Mouse (Mus musculus) C2C12 (cell line): Measurements from ENCODE around the gene Jag2. TPM values are rescaled to one million over a fixed set of nuclear protein-coding genes. Genes with fewer than 3 reads are reported as not detected.

Experiments used
- H3K27me3 ChIP-seq: one replicate; pipeline ENCODE4 v1.6.1; 2011; ENCODE audit not compliant: control insufficient read depth, insufficient read depth, insufficient read length
- H3K36me3 ChIP-seq: one replicate; pipeline ENCODE4 v1.6.1; 2011; ENCODE audit not compliant: control insufficient read depth, insufficient read depth
- H3K4me3 ChIP-seq: one replicate; pipeline ENCODE4 v1.5.1; 2011; ENCODE audit warnings: mild to moderate bottlenecking, control low read depth; ENCODE audit not compliant: poor library complexity, insufficient read depth, severe bottlenecking
- H3K79me2 ChIP-seq: one replicate; pipeline ENCODE4 v1.6.1; 2011; ENCODE audit not compliant: control insufficient read depth, insufficient read depth
- H3K79me3 ChIP-seq: one replicate; pipeline ENCODE4 v1.6.1; 2011; ENCODE audit warnings: low read depth, control low read depth
- H3ac ChIP-seq: one replicate; pipeline ENCODE3; 2011; ENCODE audit warnings: low read depth; ENCODE audit not compliant: control insufficient read depth, insufficient read length
- CEBPB ChIP-seq: IDR thresholded peaks from one replicate; pipeline ENCODE4 v1.6.1; 2011; ENCODE audit warnings: low read depth, mild to moderate bottlenecking, control low read depth, moderate library complexity
- CTCF ChIP-seq: IDR thresholded peaks from one replicate; pipeline ENCODE4 v1.5.1; 2011; ENCODE audit not compliant: control insufficient read depth, insufficient read depth, insufficient read length
- FOSL1 ChIP-seq: IDR thresholded peaks from one replicate; pipeline ENCODE4 v1.8.0; 2011; ENCODE audit warnings: mild to moderate bottlenecking, low read length; ENCODE audit not compliant: poor library complexity, insufficient read depth, severe bottlenecking
- MAX ChIP-seq: IDR thresholded peaks from one replicate; pipeline ENCODE4 v1.6.1; 2011; ENCODE audit warnings: mild to moderate bottlenecking, control low read depth
- MYOD1 ChIP-seq: IDR thresholded peaks from one replicate; pipeline ENCODE4 v1.6.1; 2011; ENCODE audit warnings: low read depth; ENCODE audit not compliant: control insufficient read depth, insufficient read length
- MYOG ChIP-seq: IDR thresholded peaks from one replicate; pipeline ENCODE4 v1.6.1; 2011; ENCODE audit not compliant: control insufficient read depth, insufficient read length; ENCODE audit errors: extremely low read depth
- USF1 ChIP-seq: IDR thresholded peaks from one replicate; pipeline ENCODE4 v1.6.1; 2011; ENCODE audit warnings: low read depth, mild to moderate bottlenecking, control low read depth, moderate library complexity
- polyA plus RNA-seq: library from polyadenylated mRNA; unstranded; fragments of >200 nt; fragmentation: generic; extraction: Trizol; gene quantifications from one replicate; pipeline ENCODE4 v1.2.1, GENCODE M21; 2012; ENCODE audit warnings: missing spikeins

The Jag2 gene
- polyA plus RNA-seq, 1 experiment = 85.1 TPM

GRCm38 (mm10) chr12:112916698-112917400, 12.7 kb downstream of the Jag2 start:
- Histone ChIP-seq H3K36me3 (peaks cover 38% of the 10 kb centered on the region), H3K4me3 (no peak overlapping the region), H3K27me3 (no peaks in the 10 kb centered on the region), H3K79me3 (peaks cover 9% of the 10 kb centered on the region), H3K79me2 (peaks cover 22% of the 10 kb centered on the region), H3ac (no peak overlapping the region)
- TF ChIP-seq CEBPB = no peak
- no peak for TF ChIP-seq CTCF
- no peak for TF ChIP-seq MYOD1
- no peak for TF ChIP-seq MYOG
- TF ChIP-seq FOSL1 = no peak
- no peak for TF ChIP-seq MAX
- no peak for TF ChIP-seq USF1

GRCm38 (mm10) chr12:112915587-112915986, 14.0 kb downstream of the Jag2 start:
- Histone ChIP-seq H3K27me3 (no peaks in the 10 kb centered on the region), H3ac (no peak overlapping the region), H3K4me3 (no peak overlapping the region), H3K36me3 (peaks cover 47% of the 10 kb centered on the region), H3K79me3 (no peaks in the 10 kb centered on the region), H3K79me2 (peaks cover 9% of the 10 kb centered on the region)
- TF ChIP-seq MYOG (no peak), CTCF (no peak), USF1 (no peak), MAX (no peak), FOSL1 (no peak), CEBPB (no peak), MYOD1 (no peak)

- no peak overlapping the region for H3ac ChIP-seq
- no peaks in the 10 kb centered on the region for H3K79me3 ChIP-seq
- no peak for TF ChIP-seq CTCF
- TF ChIP-seq MYOG = no peak
- no peak for TF ChIP-seq MAX
- no peak for TF ChIP-seq CEBPB
- peaks cover 53% of the 10 kb centered on the region for H3K36me3 ChIP-seq
- no peaks in the 10 kb centered on the region for H3K79me2 ChIP-seq
- no peaks in the 10 kb centered on the region for H3K27me3 ChIP-seq
- H3K4me3 ChIP-seq = no peak overlapping the region
Measured at GRCm38 (mm10) chr12:112914527-112914926, 15.0 kb downstream of the Jag2 start.

GRCm38 (mm10) chr12:112912951-112913745, 16.4 kb downstream of the Jag2 start:
- H3K79me3 ChIP-seq = no peaks in the 10 kb centered on the region
- no peak overlapping the region for H3ac ChIP-seq
- no peaks in the 10 kb centered on the region for H3K79me2 ChIP-seq
- TF ChIP-seq FOSL1 = no peak
- no peak for TF ChIP-seq MAX
- TF ChIP-seq MYOG = no peak
- no peak for TF ChIP-seq CEBPB
- TF ChIP-seq CTCF = no peak
- no peak for TF ChIP-seq MYOD1
- H3K27me3 ChIP-seq = no peaks in the 10 kb centered on the region
- no peak overlapping the region for H3K4me3 ChIP-seq
- H3K36me3 ChIP-seq = peaks cover 65% of the 10 kb centered on the region

- peaks cover 64% of the 10 kb centered on the region for H3K36me3 ChIP-seq
- H3ac ChIP-seq = no peak overlapping the region
- H3K27me3 ChIP-seq = no peaks in the 10 kb centered on the region
- no peaks in the 10 kb centered on the region for H3K79me2 ChIP-seq
- no peak for TF ChIP-seq MYOG
- no peak for TF ChIP-seq MAX
- no peak for TF ChIP-seq FOSL1
- TF ChIP-seq USF1 = no peak
- TF ChIP-seq MYOD1 = no peak
- TF ChIP-seq CTCF = no peak
- no peak for TF ChIP-seq CEBPB
- H3K4me3 ChIP-seq = no peak overlapping the region
- H3K79me3 ChIP-seq = no peaks in the 10 kb centered on the region
Measured at GRCm38 (mm10) chr12:112911701-112912100, 17.9 kb downstream of the Jag2 start.
